Mouse (Mus musculus): ENCODE results near the gene Gm2012. TPM values are rescaled to one million over a fixed set of nuclear protein-coding genes. Genes with fewer than 3 reads are reported as not detected.
"Not testable (repeated sequence)": the region's sequence is repeated elsewhere in the genome, so short reads cannot be mapped to it uniquely, and the experiment has no call there.

Gm2012 gene
- polyA plus RNA-seq (2015; fragmentation: Nextera tagmentation; extraction: Ambion mirVana) = not detected in 2 replicates

DNA sequence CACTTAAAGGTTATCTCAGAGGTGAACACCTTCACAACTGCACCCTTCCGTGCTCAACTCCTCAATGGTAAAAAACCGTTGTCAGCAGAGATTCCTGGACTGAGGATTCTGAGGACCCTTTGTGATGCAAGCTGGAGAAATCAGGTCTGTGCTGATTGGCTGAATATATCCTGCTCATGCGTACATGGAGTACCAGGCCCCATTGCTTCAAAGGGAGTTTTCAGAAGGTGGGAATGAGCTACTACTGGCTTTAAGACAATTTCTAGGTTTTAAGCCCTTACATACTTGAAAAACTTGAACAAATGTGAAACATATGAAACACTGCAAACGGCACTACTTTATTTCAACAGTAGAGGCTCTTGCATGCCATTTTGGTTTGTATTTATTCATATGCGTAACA lies at the start of gene Gm2012:
Gene Gm2012, minus strand, starts transcription at position 101 of the 400 bp plus-strand sequence.
- ATAC-seq (replicated peaks; ENCODE audit: low FRiP score); H3K9me3 ChIP-seq (replicated peaks); H3K4me2 ChIP-seq; H3K9ac ChIP-seq; H3K27ac ChIP-seq; H3K27me3 ChIP-seq; H3K4me1 ChIP-seq; H3K4me3 ChIP-seq (replicated peaks); H3K36me3 ChIP-seq: not testable (repeated sequence)
- WGBS = 100% methylated on average over 1 of the region's 5 CpGs

GRCm38 (mm10) chrX:26159146-26159545 lies 72.0 kb downstream of the Gm2012 start:
- ATAC-seq (replicated peaks; ENCODE audit: low FRiP score); H3K27me3 ChIP-seq; H3K9me3 ChIP-seq (replicated peaks); H3K36me3 ChIP-seq; H3K9ac ChIP-seq; H3K4me2 ChIP-seq; H3K4me3 ChIP-seq (replicated peaks); H3K27ac ChIP-seq; H3K4me1 ChIP-seq: not testable (repeated sequence)
- WGBS = 78% methylated on average over 12 of the region's 12 CpGs

Small RNA genes lying within 50 kb of the gene (microRNA-seq; reads per million reads assigned to microRNA genes)
- not detected for gene Gm26302

Other genes with a start within 250 kb of the Gm2012 start
- gene Gm5168, start 180.3 kb downstream of the Gm2012 start, polyA plus RNA-seq (2015; fragmentation: Nextera tagmentation; extraction: Ambion mirVana) = not detected in 2 replicates
- gene Gm2030, start 78.7 kb upstream of the Gm2012 start, polyA plus RNA-seq (2015; fragmentation: Nextera tagmentation; extraction: Ambion mirVana) = not detected in 2 replicates

All from kidney, embryonic 15.5 days (tissue).